Mouse (Mus musculus) liver, postnatal 0 days (tissue): ENCODE measurements at regions not wholly inside any gene's neighbourhood (a gene's known extent, or its start where the extent isn't known, plus 50 kb on each side); places are given as distances from the start of the nearest gene placed in this dataset.

ENCODE experiments used
- CTCF ChIP-seq: sonication (generic); IDR thresholded peaks from 2 replicates; pipeline ENCODE4 v1.5.1; 2016; ENCODE audit warnings: antibody characterized with exemption, low read depth
- EP300 ChIP-seq: IDR thresholded peaks from 2 replicates; pipeline ENCODE4 v1.6.1; 2016; ENCODE audit warnings: antibody characterized with exemption, low read depth, mild to moderate bottlenecking

- TF ChIP-seq CTCF (no peak), EP300 (no peak)
These were observed 287.5 kb upstream of the Adgrl2 start for GRCm38 (mm10) chr3:149277812-149278211.
